Mouse (Mus musculus): ENCODE data around the gene Lnx2. TPM values are rescaled to one million over a fixed set of nuclear protein-coding genes. Genes with fewer than 3 reads are reported as not detected.

Lnx2 gene
- total RNA-seq (2022) = 10 to 100 TPM in 2 of 4 experiments, 1 to 10 TPM in 2; 7.4 to 11.5 (median 9.4) TPM

DNA sequence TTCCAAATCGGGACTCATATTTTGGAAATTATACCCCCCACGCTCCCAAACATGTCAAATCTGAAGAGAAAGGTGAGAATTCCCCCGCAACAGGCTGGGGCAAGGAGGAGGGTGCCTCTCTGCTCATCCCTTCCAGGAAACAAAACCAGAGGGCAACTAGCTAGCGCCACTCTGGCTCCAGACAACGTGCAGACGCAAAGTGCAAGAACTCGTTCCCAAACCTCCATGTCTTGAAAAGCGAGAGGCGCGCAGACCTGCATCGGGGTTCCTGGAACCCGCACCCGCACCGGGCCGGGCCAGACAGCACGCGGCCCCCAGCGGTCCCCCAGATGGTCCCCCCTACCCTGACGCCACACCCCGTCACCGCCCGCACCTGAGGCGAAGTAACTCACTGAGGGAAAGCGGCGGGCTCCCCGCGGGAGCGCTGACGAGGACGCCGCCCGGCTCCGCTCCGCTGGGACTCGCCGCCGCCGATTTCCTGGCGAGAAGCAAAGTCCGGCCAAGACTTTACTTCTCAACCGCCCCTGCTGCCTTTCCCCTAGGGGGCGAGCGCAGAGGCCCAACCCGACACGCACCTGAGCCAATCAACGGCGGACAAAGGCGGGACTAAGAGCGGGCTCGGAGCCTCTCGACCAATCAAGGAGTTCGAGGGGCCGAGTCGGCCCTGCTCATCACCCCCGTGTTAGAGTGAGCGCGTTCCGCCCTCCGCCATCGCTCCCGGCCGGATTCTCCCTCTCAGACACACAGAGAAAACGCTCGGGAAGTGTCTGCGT lies at the start of gene Lnx2:
Lnx2 (minus strand) TSS at position 561 of the 773 bp plus-strand sequence.
- DNase-seq (ENCODE audit: low spot score) = peak; percentile 98

DNA sequence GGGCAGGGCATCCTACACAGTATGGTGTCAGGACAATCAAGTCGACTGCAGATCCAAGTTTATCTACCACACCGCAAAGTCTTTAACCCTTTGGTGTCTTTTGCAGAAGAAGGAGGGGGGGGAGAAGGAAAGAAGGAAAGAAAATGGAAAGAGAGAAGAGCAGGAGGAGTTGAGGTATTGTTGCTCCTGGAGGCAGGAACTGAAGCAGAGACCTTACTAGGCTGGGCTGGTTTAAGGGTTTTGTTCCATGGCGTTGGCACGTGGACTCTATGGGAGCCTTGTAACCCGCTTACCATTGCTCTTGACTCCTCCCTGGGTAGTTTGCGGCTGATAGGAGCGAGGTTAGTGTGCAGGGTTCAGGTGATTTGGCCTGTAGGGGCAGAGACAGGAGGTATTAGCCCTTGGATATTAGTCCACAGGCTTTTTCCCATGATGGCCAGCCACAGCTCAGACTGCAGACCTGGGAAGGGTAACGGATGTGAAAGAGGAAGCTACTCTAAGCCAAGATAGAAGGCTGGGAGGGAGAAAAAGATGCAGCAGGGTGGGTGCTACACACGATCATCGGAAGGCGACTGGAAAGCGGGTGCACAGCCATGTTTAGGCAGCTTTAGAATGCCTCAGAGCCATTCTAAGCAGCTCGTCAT lies 49.3 kb upstream of the Lnx2 start:
- no peak for DNase-seq (ENCODE audit: low spot score)

DNA sequence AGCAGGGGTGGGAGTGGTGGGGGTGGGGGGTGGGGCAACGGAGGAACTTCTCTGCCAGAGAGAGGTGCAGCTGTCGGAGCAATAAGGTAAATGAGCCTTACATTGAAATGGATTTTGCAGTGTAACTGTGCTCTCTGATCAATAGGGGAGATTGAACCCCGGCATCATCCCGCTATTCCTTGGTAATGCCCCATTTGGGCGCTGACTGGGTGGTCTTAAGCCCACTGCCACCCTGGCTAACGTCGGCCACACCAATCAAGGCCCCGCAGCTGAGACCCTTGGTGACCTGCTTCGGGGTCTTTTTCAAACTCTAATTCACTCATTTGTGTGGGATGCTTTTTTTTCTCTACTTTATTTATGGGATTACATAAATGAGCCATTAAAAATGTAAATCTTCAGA lies 48.4 kb upstream of the Lnx2 start:
- no peak for DNase-seq (ENCODE audit: low spot score)

DNA sequence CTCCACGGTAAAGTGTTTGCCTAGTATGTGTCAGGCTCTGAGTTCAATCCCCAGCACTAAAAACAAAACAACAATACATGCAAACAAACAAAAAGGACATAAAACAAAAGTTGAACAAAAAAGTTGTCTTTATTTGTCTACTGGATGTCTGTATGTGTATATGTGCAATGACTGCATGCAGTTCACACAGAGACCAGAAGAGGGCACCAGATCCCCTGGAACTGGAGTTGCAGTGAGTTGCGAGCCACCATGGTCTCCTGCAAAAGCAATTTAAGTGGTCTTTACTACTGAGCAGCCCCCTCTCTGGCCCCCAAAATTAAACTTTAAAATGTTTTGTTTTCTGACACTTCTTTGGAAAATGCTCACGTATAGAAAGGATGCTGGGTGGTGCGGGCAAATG lies 44.8 kb upstream of the Lnx2 start:
- no peak for DNase-seq (ENCODE audit: low spot score)

DNA sequence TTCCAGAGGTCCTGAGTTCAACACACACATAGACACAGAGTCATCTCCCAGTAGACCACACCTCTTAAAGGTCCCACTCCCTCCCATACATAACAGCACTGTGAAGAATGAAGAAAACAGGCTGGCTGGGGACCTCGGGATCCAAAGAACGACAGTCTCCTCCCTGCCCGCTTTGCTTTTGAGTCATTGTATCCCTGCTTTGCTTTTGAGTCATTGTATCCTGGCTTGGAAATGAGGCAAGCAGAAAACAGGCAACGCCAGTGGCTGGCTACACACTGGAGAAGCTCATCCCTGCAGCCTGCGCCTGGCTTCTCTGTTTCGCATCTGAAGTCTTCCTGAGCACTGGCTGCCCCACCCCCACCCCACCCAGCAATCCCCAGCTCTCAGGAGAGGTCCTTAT lies 40.6 kb upstream of the Lnx2 start:
- no peak for DNase-seq (ENCODE audit: low spot score)

DNA sequence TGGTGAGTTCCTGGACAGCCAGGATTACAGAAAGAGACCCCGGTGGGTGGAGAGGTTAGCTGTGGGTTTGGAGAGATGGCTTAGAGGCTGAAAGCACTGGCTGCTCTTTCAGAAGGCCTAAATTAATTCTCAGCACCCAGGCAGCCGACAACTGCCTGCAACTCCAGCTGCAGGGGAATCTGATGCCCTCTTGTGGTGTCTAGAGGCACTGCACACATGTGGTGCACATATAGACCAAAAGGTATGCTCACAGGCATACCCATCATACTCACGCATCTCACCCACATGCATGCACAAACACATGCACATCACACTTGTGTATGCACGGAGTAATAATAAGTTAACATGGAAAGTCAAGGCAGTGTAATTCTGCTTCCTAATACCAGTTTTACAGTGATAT lies 39.2 kb upstream of the Lnx2 start:
- DNase-seq (ENCODE audit: low spot score) = no peak

DNA sequence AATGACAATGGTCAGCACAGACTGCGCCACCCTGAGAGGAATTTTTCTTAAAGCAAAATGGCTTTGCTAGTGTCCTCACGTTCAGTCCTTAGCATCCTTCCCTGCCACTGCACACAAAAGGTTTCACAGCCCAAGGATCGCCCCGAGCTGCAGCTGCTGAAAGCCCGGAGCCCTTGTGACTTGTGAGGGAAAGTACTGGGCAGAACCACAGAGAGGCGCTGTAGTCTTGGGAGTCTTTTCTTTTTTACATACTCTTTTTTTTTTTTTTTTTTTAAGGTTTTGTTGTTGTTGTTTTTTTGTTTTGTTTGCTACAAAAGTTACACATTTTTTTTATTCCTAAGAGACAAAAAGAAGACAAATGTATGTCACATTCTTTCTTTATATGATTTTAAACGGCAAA lies 38.4 kb upstream of the Lnx2 start:
- DNase-seq (ENCODE audit: low spot score) = no peak

DNA sequence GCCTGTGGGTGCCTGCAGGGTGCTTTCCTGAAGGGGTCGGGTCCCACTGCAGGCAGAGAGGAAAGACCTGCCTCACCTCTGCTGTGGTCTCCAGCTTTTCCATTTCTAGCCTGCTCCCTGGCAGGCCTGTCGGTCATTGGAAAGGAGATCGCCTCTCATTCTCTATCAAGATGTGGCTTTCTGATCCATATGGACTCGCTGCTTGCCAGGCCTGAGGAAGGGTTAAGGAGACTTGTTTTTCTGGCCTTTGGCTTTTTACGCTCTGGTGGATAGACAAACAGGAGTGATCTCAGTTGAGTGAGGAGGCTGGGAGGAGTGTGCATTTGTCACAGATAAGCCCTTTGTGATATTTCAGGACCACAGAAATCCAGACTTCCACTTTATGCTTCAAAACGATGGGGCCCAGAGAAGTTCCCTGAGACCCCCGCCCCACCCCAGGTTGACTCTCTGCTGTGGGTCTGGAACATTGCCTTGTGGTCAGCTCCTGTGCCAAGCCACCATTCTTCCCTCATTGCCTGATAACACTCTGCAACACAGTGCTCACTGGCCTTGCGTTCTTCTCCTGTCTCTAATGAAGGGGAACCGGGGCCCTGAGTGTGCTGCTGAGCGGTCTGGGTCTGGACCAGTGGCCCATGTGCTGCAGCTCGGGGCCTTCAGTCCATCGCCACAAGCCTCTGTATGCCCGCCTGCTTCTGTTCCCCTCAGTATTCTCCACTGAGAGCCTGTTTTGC lies 32.6 kb upstream of the Lnx2 start:
- DNase-seq (ENCODE audit: low spot score) = no peak

DNA sequence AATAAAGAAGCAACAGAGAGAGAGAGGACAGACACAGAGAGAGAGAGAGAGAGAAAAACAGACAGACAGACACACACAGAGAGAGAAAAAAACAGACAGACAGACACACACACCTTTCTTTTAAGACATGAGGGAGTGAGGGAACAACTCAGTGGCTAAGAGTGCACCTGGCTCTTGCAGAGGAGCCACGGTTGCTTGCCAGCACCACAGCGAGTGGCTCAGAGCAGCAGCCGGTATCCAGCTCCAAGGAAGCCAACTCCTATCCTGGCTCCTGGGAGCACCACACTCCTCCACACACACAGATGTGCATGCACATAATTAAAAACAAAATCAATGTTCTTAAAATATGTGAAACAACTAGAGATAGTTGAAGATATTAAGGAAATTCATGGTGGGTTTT lies 30.9 kb upstream of the Lnx2 start:
- DNase-seq (ENCODE audit: low spot score) = no peak

DNA sequence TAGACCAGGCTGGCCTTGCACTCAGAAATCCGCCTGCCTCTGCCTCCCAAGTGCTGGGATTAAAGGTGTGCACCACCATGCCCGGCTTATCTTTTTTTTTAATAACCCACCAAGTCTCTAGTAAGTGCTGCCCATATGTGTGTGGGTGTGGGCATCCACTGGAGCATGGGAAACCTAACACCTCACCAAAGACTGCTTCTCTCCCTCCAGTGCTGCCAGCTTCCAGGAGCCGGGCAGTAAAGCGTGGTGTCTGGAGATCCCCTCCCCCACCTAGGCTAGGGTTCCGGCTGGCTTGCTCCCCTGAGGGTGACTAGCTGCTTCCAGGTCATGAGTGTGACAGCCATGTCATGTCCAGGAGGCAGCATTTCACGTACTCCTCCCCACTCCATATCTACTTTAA lies 25.9 kb upstream of the Lnx2 start:
- DNase-seq (ENCODE audit: low spot score) = no peak

DNA sequence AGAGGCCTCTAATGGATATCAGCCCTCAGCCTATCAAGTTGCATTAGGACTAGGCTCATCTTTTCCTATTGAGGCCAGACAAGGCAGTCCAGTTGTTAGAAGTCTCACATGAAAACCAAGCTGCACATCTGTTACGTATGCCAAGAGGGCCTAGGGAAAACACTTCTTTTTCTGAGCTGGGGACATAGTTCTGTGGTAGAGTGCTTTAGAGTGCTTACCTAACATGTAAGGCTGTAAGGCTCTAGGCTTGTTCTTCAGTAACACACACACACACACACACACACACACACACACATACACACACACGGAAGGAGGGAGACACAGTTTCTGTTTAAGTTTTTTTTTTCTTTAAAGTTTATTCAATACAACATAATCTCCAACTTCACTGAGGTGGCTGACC lies 23.8 kb upstream of the Lnx2 start:
- no peak for DNase-seq (ENCODE audit: low spot score)

DNA sequence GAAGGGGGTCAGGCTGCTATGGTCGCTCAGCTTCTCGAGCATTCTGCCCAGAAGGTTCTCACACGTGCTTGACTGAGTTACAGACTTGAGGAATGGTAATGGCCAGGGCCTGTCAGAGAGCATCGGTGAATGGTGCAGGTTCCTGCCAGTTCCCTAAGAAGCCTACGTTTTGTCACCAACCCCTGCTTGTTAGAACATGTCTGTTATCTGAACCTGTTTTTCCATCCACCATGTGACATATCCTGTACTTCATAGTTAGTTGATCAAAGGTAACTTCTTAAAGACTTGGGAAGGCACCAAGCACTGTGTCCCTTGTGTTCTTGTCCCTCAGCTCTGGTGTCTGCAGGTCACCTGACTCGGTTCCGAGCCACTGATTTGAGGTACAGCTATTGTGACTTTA lies 22.3 kb upstream of the Lnx2 start:
- no peak for DNase-seq (ENCODE audit: low spot score)

DNA sequence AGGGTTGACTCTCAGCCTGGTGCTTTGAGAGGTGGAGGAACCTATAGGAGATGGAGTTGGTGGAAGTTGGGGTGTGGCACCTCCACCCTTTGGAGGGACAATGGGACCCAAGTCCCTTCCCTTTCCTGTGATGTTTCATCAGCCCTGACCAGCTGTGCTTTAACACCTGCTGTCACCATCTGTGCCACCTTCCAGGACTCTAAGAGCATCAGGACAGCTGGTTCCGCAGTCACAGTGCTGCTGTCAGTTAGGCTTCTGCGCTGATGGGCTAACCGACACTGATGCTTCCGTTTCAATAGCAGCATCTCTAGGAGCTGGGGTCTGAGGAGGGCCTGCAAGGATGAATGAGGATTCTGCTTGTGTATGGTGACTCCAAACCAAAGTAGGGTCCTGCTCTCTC lies 20.2 kb upstream of the Lnx2 start:
- no peak for DNase-seq (ENCODE audit: low spot score)

DNA sequence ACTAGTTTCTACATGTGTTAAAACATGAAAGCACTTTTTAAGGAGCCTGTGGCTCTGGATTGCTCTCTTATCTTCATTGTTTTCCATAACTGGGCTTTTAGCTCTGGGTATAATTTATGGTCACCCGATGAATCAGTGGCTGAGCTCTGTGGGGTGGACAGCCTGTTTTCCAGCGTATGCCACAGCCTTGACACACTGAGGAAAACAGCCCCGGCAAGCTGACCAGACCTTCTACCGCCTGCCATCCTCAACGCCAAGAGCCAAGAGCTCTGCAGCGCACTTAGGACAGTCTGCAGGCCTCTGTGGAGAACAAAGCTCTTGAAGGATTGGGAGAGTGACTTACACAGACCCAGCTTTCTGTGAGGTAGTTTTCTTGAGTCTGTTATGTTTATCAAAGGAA lies 17.9 kb upstream of the Lnx2 start:
- no peak for DNase-seq (ENCODE audit: low spot score)

DNA sequence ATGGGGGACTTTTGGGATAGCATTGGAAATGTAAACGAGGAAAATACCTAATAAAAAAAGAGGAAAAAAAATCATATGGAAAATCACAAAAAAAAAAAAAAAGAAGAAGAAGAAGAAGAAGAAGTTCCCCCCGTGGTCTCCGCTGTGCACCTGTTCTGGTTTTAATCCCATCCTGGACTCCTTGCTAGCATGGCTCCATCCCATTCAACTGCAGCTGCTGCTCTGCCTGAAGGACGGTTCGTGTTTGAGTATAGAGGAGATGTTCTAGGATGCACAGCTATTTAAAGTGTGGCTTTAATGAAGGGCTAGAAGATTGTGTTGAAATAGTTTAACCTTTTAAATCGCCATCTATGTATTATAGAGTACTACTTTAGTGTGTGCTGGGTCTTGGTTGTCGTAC lies 16.1 kb upstream of the Lnx2 start:
- DNase-seq (ENCODE audit: low spot score) = no peak

DNA sequence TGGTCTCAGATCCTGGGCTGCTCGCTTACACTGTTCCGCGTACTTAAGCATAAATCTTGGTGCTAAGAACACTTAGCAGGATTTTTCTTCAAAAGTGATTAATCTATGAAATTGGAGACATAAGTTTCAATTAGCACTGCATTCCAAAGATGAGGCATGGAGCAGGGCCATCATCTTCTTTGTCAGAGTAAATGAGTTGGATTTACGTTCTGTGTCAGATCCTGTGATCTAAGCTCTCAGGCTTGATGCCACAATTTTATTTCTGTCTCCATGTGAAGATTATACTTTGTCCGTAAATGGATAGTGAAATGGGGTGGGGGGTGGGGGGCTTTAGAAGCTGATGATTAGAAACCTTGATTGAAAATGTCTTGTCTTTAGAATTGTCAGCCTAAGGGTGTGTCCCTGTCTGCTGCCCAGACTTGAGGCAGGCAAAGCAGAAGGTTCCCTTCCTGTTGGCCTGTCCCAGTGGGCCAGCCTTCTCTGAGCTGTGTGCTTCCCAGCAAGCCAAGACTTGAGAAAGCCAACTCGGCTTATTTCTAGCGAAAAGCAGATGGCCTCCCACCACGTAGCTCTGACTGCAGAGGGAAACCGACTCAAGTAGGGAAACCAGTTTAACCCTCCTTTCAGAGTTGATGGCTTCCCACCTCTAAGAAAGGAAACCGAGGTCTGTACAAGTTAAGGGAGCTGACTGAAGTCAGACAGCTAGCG lies 14.0 kb upstream of the Lnx2 start:
- no peak for DNase-seq (ENCODE audit: low spot score)

DNA sequence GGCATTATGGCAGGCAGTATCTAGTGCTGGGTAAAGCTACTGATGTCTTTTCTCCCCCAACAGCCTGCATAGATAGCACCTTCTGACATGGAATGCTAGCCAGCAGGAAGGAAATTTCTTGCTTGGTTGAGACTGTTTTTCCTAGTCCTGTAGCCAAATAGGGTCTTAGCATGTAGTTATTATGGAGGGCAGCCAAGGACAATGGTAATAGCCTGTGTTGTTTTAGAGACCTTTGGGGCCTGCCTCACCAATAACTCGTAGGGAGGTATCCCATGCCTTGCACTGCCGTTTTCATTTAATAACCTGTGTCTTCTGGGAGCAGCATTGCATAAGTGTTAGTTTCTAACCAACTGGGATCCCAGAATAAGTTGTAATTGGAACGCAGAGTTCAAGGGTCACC lies 13.4 kb upstream of the Lnx2 start:
- no peak for DNase-seq (ENCODE audit: low spot score)

DNA sequence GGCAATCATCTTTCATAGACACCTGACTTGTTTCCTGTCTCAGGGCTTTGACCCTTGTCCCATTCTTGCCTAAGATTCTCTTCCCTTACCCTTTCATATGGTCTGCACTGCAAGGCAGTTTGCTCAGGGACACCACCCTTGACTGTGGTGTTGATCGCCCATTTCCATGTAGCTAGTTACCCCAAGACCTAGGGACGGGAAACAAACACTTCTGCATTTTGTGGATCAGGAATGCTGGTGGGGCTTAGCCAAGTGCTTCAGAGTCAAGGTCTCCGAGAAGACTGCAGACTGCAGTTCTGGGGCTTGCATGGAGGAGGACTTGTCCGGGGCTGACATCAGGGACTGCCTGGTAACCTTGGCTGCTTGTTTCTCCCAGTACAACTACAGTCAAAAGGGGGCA lies 10.4 kb upstream of the Lnx2 start:
- DNase-seq (ENCODE audit: low spot score) = no peak

DNA sequence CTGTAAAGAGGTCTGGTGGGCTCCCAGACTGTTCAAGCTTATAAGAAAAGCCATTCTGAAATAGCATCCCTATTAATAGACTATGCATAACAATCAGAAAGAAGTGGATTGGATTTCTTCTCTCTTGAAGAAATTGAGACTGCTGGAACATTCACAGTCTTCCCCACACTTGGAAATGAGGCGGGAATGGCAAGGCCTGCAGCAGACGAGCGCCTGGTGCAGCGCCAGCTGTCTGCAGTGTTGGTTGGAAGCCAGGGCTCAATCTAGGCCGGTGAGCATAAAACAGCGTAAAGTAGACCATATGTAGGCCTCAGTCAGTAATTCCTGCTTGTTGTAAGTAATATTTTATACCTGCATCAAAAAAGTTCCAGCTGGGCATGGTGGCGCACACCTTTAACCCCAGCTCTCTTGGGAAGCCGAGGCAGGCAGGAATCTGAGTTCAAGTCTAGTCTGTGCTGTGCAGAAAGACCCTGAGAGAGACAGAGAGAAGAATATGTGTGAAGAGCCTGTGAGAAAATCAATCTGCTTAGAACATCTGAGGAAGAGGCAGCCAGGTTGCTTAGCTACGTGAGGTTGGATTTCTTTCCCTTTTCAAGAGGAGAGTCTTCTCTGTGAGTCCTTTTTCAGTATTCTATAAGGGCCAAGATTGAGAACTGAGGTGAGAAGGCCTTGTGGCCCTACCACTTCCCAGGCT lies 9.0 kb upstream of the Lnx2 start:
- no peak for DNase-seq (ENCODE audit: low spot score)

DNA sequence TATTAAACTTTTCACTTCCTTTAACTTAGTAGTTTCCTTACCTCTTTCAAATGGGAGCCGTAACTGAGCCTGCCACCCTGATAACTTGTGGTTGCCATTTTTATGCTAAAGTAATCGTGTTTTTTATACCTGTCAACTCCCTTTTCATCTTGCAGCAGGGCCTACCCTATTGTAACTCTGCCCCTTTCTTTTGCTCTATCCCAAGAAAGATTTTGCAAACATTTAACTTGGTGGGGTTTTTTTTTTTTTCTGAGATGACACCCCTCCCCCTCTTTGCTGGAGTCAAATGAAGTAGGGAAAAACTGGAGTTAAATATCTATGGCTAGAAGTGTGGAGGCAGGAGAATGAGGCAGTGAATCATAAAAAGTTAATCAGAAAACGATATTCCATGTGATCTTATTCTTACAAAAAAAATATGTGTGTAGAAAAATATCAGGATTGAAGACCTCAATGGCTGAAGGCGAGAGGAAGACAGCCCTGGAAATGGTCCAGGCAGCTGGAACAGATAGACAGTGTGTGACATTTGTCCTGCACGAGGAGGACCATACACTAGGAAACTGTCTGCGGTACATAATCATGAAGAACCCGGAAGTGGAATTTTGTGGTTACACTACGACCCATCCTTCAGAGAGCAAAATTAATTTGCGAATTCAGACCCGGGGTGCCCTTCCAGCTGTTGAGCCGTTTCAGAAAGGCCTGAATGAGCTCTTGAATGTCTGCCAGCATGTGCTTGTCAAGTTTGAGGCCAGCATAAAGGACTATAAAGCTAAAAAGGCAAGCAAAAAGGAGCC lies 1.9 kb upstream of the Lnx2 start:
- DNase-seq (ENCODE audit: low spot score) = no peak

Data from heart, adult 8-10 months (tissue).